Mouse (Mus musculus) liver, embryonic 11.5 days (tissue): ENCODE data around the gene Larp4. TPM values are rescaled to one million over a fixed set of nuclear protein-coding genes. Genes with fewer than 3 reads are reported as not detected.
"Not testable (repeated sequence)": the region's sequence is repeated elsewhere in the genome, so short reads cannot be mapped to it uniquely, and the experiment has no call there.

Experiments
- ATAC-seq: fragments of 200-750 bp; cut with Nextera tagmentation; replicated peaks from 2 replicates; pipeline ENCODE4 v1.8.0; 2017; ENCODE audit warnings: moderate number of reproducible peaks, mild to moderate bottlenecking, moderate TSS enrichment, moderate library complexity; ENCODE audit not compliant: low FRiP score
- DNase-seq: peaks from one replicate; pipeline ENCODE4 v3.0.0-alpha.2; 2017; ENCODE audit warnings: low spot score
- H3K27ac ChIP-seq: fragments of 300-500 bp; sonication (generic); 2 replicates; pipeline ENCODE4 v1.5.1; 2014; ENCODE audit warnings: mild to moderate bottlenecking, low read depth, low read length, control low read depth
- H3K27me3 ChIP-seq: fragments of 300-500 bp; sonication (generic); replicated peaks from 2 replicates; pipeline ENCODE4 v1.6.1; 2014; ENCODE audit warnings: low read length, mixed read lengths; ENCODE audit not compliant: control insufficient read depth, insufficient read depth
- H3K36me3 ChIP-seq: fragments of 300-500 bp; sonication (generic); 2 replicates; pipeline ENCODE4 v1.6.1; 2014; ENCODE audit warnings: mild to moderate bottlenecking, low read length, moderate library complexity, mixed read lengths; ENCODE audit not compliant: control insufficient read depth, insufficient read depth
- H3K4me1 ChIP-seq: fragments of 300-500 bp; sonication (generic); replicated peaks from 2 replicates; pipeline ENCODE4 v1.6.1; 2014; ENCODE audit warnings: low read length, mixed read lengths; ENCODE audit not compliant: control insufficient read depth, insufficient read depth
- H3K4me2 ChIP-seq: fragments of 300-500 bp; sonication (generic); 2 replicates; pipeline ENCODE4 v1.6.1; 2014; ENCODE audit warnings: mild to moderate bottlenecking, control low read depth, moderate library complexity
- H3K4me3 ChIP-seq: fragments of 300-500 bp; sonication (generic); 2 replicates; pipeline ENCODE4 v1.5.1; 2014; ENCODE audit warnings: low read depth, low read length, control low read depth
- H3K9ac ChIP-seq: fragments of 300-500 bp; sonication (generic); 2 replicates; pipeline ENCODE4 v1.6.1; 2014; ENCODE audit warnings: low read depth, low read length, control low read depth
- H3K9me3 ChIP-seq: fragments of 300-500 bp; sonication (generic); 2 replicates; pipeline ENCODE4 v1.6.1; 2016; ENCODE audit warnings: low read length, inconsistent platforms, mixed read lengths; ENCODE audit not compliant: control insufficient read depth
- WGBS: fragments of 180-500 bp; shearing (Covaris S2); extraction: QIAGEN DNeasy Blood & Tissue Kit; methylation state at CpG from one replicate; pipeline ENCODE4 v1.1.7; 2014; 5-methylcytosine and 5-hydroxymethylcytosine counted together
- polyA plus RNA-seq: library from polyadenylated mRNA; unstranded; fragments of >200 nt; fragmentation: Nextera tagmentation; extraction: Ambion mirVana; gene quantifications from 2 replicates; pipeline ENCODE4 v1.2.1, GENCODE M21; 2014

The Larp4 gene
- polyA plus RNA-seq, 1 experiment from 2014 or later = 52.0 TPM

- no peak within 1 kb of the TSS for H3K4me2 ChIP-seq
- no peaks in the 10 kb centered on the region for H3K4me1 ChIP-seq
- H3K4me3 ChIP-seq = no peak within 1 kb of the TSS
- no peak within 1 kb of the TSS for H3K27ac ChIP-seq
- WGBS = 82% methylated on average over 4 of the region's 4 CpGs
- DNase-seq (no peak), ATAC-seq (no peak)
- no peaks in the 10 kb centered on the region for H3K27me3 ChIP-seq
- H3K9me3 ChIP-seq = no peaks in the 10 kb centered on the region
- no peaks in the 10 kb centered on the region for H3K36me3 ChIP-seq
- no peak within 1 kb of the TSS for H3K9ac ChIP-seq
These were observed 2.9 kb upstream of the Larp4 start, which contains the start of gene Fam186a for GRCm38 (mm10) chr15:99966961-99967360. Gene Fam186a (minus strand): TSS chr15:99967061.

- ATAC-seq (no peak), DNase-seq (no peak)
- Histone ChIP-seq H3K27ac (no peak overlapping the region), H3K27me3 (no peaks in the 10 kb centered on the region), H3K9ac (no peak overlapping the region), H3K9me3 (no peaks in the 10 kb centered on the region), H3K4me3 (no peak overlapping the region), H3K4me2 (no peak overlapping the region), H3K36me3 (no peaks in the 10 kb centered on the region; the same call in 1 of the 2 replicates), H3K4me1 (peaks cover 3% of the 10 kb centered on the region; the same call in 1 of the 2 replicates)
- 83% methylated on average over 1 of the region's 1 CpGs for WGBS
These were observed 741 bp downstream of the Larp4 start for GRCm38 (mm10) chr15:99970606-99971005.

GRCm38 (mm10) chr15:99972361-99972988 lies 2.6 kb downstream of the Larp4 start:
- ATAC-seq (peak; percentile 96), DNase-seq (peak; percentile 98)
- Histone ChIP-seq H3K9ac (peak overlapping the region; percentile 97), H3K27me3 (no peaks in the 10 kb centered on the region), H3K9me3 (no peaks in the 10 kb centered on the region), H3K4me3 (peak overlapping the region; percentile 96), H3K4me1 (peaks cover 3% of the 10 kb centered on the region; the same call in 1 of the 2 replicates), H3K4me2 (peak overlapping the region; percentile 83), H3K36me3 (no peaks in the 10 kb centered on the region; the same call in 1 of the 2 replicates), H3K27ac (peak overlapping the region; percentile 98)
- under 1% methylated on average over 50 of the region's 50 CpGs for WGBS

- WGBS = under 1% methylated on average over 83 of the region's 84 CpGs
- Histone ChIP-seq H3K4me3 (peak overlapping the region; percentile 96), H3K4me1 (peaks cover 3% of the 10 kb centered on the region; the same call in 1 of the 2 replicates), H3K4me2 (peak overlapping the region; percentile 83), H3K27me3 (no peaks in the 10 kb centered on the region), H3K9ac (peak overlapping the region; percentile 97), H3K27ac (peak overlapping the region; percentile 98), H3K9me3 (no peaks in the 10 kb centered on the region), H3K36me3 (no peaks in the 10 kb centered on the region; the same call in 1 of the 2 replicates)
- peak; percentile 83 for ATAC-seq
- peak; percentile 91 for DNase-seq
These were observed 3.4 kb downstream of the Larp4 start for GRCm38 (mm10) chr15:99972989-99973911.

- Histone ChIP-seq H3K9ac (no peak overlapping the region), H3K4me3 (peak overlapping the region; percentile 26; the same call in 1 of the 2 replicates)
These were observed 4.8 kb downstream of the Larp4 start for GRCm38 (mm10) chr15:99974476-99975220.

GRCm38 (mm10) chr15:99976121-99976520 lies 6.3 kb downstream of the Larp4 start:
- H3K27ac ChIP-seq, H3K9me3 ChIP-seq, H3K27me3 ChIP-seq, DNase-seq, H3K4me1 ChIP-seq, H3K9ac ChIP-seq, H3K36me3 ChIP-seq, ATAC-seq, H3K4me2 ChIP-seq, H3K4me3 ChIP-seq: not testable (repeated sequence)
- 78% methylated on average over 2 of the region's 2 CpGs for WGBS

More at GRCm38 (mm10) chr15:99974476-99975220, 4.8 kb downstream of the Larp4 start:
- H3K36me3 ChIP-seq = no peaks in the 10 kb centered on the region; the same call in 1 of the 2 replicates
- no peak overlapping the region for H3K27ac ChIP-seq
- H3K9me3 ChIP-seq = no peaks in the 10 kb centered on the region
- H3K4me1 ChIP-seq = peaks cover 3% of the 10 kb centered on the region; the same call in 1 of the 2 replicates
- peak overlapping the region; percentile 83 for H3K4me2 ChIP-seq
- DNase-seq = no peak
- H3K27me3 ChIP-seq = no peaks in the 10 kb centered on the region
- WGBS = 57% methylated on average over 2 of the region's 2 CpGs
- no peak for ATAC-seq

- Histone ChIP-seq H3K27ac (no peak overlapping the region), H3K4me3 (no peak overlapping the region), H3K9me3 (no peaks in the 10 kb centered on the region), H3K27me3 (no peaks in the 10 kb centered on the region), H3K4me2 (no peak overlapping the region), H3K4me1 (peaks cover 6% of the 10 kb centered on the region), H3K9ac (no peak overlapping the region), H3K36me3 (no peaks in the 10 kb centered on the region; the same call in 1 of the 2 replicates)
- WGBS = 86% methylated on average over 1 of the region's 1 CpGs
- DNase-seq = no peak
- ATAC-seq = no peak
These were observed 9.4 kb downstream of the Larp4 start for GRCm38 (mm10) chr15:99979266-99979665.

- Histone ChIP-seq H3K4me3 (no peak overlapping the region), H3K27me3 (no peaks in the 10 kb centered on the region), H3K27ac (no peak overlapping the region), H3K4me1 (peaks cover 3% of the 10 kb centered on the region), H3K9ac (no peak overlapping the region), H3K9me3 (no peaks in the 10 kb centered on the region), H3K36me3 (no peaks in the 10 kb centered on the region; the same call in 1 of the 2 replicates), H3K4me2 (no peak overlapping the region)
- no peak for ATAC-seq
- WGBS = 84% methylated on average over 2 of the region's 2 CpGs
- DNase-seq = no peak
These were observed 9.8 kb downstream of the Larp4 start for GRCm38 (mm10) chr15:99979715-99980114.
